Mouse (Mus musculus) monocyte, adult 2 months (primary cell): ENCODE results near the gene Tbcel.

Experiments
- DNase-seq, 2 experiments: peaks; one replicate each; pipeline ENCODE4 v3.0.0; 2022; ENCODE audit warnings: low spot score in 2 of 2, low read depth in 1 of 2

Tbcel gene

GRCm38 (mm10) chr9:42449043-42449442, 58.6 kb downstream of the Tbcel start:
- DNase-seq = no peak

GRCm38 (mm10) chr9:42442100-42442499, 65.5 kb downstream of the Tbcel start:
- DNase-seq = no peak

- DNase-seq = no peak
These were observed 66.4 kb downstream of the Tbcel start for GRCm38 (mm10) chr9:42441234-42441633.

- no peak for DNase-seq
These were observed 68.2 kb downstream of the Tbcel start for GRCm38 (mm10) chr9:42439446-42439845.

- DNase-seq = no peak
These were observed 75.5 kb downstream of the Tbcel start for GRCm38 (mm10) chr9:42432155-42432554.

GRCm38 (mm10) chr9:42431606-42432005, 76.0 kb downstream of the Tbcel start:
- no peak for DNase-seq

GRCm38 (mm10) chr9:42428060-42428924, 79.3 kb downstream of the Tbcel start:
- no peak for DNase-seq

GRCm38 (mm10) chr9:42426661-42427358, 80.8 kb downstream of the Tbcel start:
- no peak for DNase-seq

GRCm38 (mm10) chr9:42423649-42424048, 84.0 kb downstream of the Tbcel start:
- no peak for DNase-seq

- DNase-seq = no peak
These were observed 87.9 kb downstream of the Tbcel start for GRCm38 (mm10) chr9:42419687-42420086.

- no peak for DNase-seq
These were observed 88.8 kb downstream of the Tbcel start for GRCm38 (mm10) chr9:42418786-42419185.

GRCm38 (mm10) chr9:42417352-42417952, 90.2 kb downstream of the Tbcel start:
- DNase-seq = no peak

GRCm38 (mm10) chr9:42415184-42415583, 92.4 kb downstream of the Tbcel start:
- no peak for DNase-seq

GRCm38 (mm10) chr9:42413345-42413744, 94.3 kb downstream of the Tbcel start:
- no peak for DNase-seq

GRCm38 (mm10) chr9:42411296-42411695, 96.3 kb downstream of the Tbcel start:
- no peak for DNase-seq

GRCm38 (mm10) chr9:42405736-42406135, 101.9 kb downstream of the Tbcel start:
- no peak for DNase-seq

- no peak for DNase-seq
These were observed 106.1 kb downstream of the Tbcel start for GRCm38 (mm10) chr9:42401486-42401885.

- DNase-seq = no peak
These were observed 107.8 kb downstream of the Tbcel start, which contains the start of gene Tecta for GRCm38 (mm10) chr9:42399829-42400228. Gene Tecta, minus strand, starts transcription at chr9:42399929.

- no peak for DNase-seq
These were observed 111.5 kb downstream of the Tbcel start for GRCm38 (mm10) chr9:42396141-42396540.

- no peak for DNase-seq
These were observed 112.7 kb downstream of the Tbcel start for GRCm38 (mm10) chr9:42394903-42395302.

GRCm38 (mm10) chr9:42394321-42394720, 113.3 kb downstream of the Tbcel start:
- DNase-seq = no peak

- no peak for DNase-seq
These were observed 114.7 kb downstream of the Tbcel start for GRCm38 (mm10) chr9:42392927-42393326.
